Mouse (Mus musculus) bone marrow macrophage, adult 2 months (primary cell): ENCODE measurements around the gene Dpp8. TPM values are rescaled to one million over a fixed set of nuclear protein-coding genes. Genes with fewer than 3 reads are reported as not detected.

Experiments
- H3K27ac ChIP-seq: 2 replicates; pipeline ENCODE4 v1.5.1; 2012; ENCODE audit warnings: low read depth, low read length; ENCODE audit not compliant: insufficient read depth
- H3K4me1 ChIP-seq: 2 replicates; pipeline ENCODE4 v1.6.1; 2012; ENCODE audit warnings: low read length; ENCODE audit not compliant: control insufficient read depth, insufficient read depth
- H3K4me3 ChIP-seq: 2 replicates; pipeline ENCODE4 v1.5.1; 2012; ENCODE audit warnings: mild to moderate bottlenecking, low read length, moderate library complexity; ENCODE audit not compliant: insufficient read depth
- CTCF ChIP-seq: IDR thresholded peaks from 2 replicates; pipeline ENCODE4 v1.5.1; 2012; ENCODE audit warnings: low read depth, mild to moderate bottlenecking, low read length, moderate library complexity
- POLR2A ChIP-seq: IDR thresholded peaks from 2 replicates; pipeline ENCODE4 v1.6.1; 2012; ENCODE audit warnings: mild to moderate bottlenecking, low read depth, low read length, borderline replicate concordance
- polyA plus RNA-seq: library from polyadenylated mRNA; stranded (reverse); fragments of >200 nt; gene quantifications from 2 replicates; pipeline ENCODE4 v1.2.4, GENCODE M21; 2012; ENCODE audit not compliant: missing spikeins, insufficient read depth, insufficient read length

Dpp8 gene
- polyA plus RNA-seq, 1 experiment: 73.7 TPM

DNA sequence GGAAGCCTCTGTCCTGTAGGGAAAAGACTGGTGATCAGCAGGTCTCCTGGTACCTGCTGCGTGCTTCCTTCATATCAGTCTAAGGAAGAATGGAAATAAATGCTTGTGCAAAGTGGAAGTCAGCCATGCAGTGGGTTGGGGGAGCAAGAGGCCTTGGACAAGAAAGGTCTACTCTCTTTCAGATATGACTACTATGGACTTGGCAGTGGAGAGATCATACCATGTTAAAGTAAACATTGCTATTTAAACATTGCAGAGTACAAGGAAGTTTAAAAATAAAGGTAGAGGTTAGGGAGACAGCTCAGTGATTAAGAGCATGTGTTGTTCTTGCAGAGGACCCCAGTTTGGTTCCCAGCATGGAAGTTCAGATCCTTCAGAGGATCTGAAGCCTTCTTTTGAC, 75.7 kb downstream of the Dpp8 start:
- Histone ChIP-seq H3K4me3 (no peak overlapping the region), H3K4me1 (no peaks in the 10 kb centered on the region), H3K27ac (no peak overlapping the region)
- TF ChIP-seq POLR2A: no peak
- TF ChIP-seq CTCF: no peak

DNA sequence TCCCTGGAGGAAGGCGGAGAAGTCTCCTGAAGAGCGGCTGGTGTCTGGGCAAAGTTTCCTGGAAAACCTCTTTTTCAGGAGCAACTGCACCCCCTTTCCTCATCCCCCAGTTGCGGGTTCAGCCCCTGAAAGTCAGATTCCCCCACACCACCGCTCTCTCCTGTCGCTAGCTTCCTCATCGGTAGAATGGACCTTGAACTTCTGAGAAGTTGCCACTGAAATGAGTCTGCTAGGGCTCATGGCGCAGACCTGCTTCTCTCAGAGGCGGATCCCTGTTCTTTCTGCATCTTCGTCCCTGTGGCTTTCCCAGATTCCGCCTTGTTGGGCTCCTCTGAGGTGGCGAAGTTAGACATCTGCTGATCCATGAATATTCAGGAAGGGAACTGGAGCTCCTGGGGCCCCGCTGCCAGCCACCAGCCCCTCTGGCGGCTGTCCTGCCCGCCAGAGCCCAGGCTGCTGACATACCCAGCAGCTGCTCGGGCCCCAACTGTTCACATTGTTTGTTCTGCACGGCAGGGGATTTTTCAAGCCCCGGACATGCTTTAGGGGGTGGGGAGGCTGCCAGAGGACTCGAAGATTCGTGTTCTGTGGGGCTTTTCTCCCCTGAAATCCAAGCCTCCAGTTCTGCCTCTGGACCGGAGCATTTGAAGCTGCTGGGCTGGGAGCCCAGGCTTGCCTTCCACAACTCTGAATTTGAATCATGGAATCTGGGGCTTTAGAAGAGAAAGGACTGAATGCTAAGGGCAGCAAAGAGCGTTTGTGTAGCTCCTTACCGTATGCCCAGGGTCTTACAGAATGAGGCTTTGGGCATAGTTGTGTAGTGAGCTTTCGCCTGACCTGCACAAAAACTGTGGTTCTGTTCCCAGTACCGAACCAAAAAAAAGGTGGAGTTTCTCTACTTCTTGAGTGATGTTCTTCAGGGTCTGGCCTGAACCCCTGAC, 77.2 kb downstream of the Dpp8 start:
- Histone ChIP-seq H3K27ac (no peak overlapping the region), H3K4me1 (no peaks in the 10 kb centered on the region), H3K4me3 (no peak overlapping the region)
- no peak for TF ChIP-seq POLR2A
- no peak for TF ChIP-seq CTCF

DNA sequence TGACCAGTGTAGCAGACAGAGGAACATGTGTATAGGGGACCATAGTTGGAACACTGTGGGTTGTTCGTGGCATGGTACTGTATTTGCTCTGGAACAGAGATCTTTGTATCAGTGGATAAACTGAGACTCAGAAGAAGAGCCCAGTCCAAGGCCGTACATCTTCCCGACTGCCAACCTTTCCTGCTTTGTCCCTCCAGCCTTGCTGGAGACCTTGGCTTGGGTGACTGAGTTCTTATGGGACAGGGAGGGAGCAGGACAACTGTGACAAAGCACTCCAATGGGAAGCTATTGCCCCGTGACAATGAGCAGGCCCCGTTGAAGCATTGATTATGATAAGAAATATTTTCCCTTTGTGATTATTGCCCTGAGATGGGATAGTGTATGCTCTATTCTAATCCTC, 79.5 kb downstream of the Dpp8 start:
- no peak overlapping the region for H3K27ac ChIP-seq
- H3K4me3 ChIP-seq: no peak overlapping the region
- TF ChIP-seq POLR2A (no peak), CTCF (no peak)
- H3K4me1 ChIP-seq: no peaks in the 10 kb centered on the region

DNA sequence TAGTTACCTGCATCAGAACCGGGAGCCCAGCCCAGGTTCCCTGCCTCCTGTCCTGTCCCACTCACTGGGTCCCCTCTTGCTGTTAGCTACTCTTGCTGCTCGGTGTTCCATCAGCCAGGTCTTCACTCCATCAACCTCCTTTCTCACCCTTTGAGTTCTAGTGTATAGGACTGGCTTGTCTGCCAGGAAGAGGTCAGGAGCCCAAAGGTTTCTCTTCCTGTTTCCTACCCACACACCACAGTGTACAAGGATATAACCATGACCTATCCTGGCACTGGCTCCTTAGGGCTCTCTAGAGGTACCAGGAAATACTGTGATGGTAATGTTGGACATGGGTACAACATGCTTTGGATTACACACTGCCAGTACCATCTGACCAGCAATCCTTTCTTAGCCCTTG, 81.5 kb downstream of the Dpp8 start:
- no peaks in the 10 kb centered on the region for H3K4me1 ChIP-seq
- TF ChIP-seq CTCF: no peak
- no peak for TF ChIP-seq POLR2A

DNA sequence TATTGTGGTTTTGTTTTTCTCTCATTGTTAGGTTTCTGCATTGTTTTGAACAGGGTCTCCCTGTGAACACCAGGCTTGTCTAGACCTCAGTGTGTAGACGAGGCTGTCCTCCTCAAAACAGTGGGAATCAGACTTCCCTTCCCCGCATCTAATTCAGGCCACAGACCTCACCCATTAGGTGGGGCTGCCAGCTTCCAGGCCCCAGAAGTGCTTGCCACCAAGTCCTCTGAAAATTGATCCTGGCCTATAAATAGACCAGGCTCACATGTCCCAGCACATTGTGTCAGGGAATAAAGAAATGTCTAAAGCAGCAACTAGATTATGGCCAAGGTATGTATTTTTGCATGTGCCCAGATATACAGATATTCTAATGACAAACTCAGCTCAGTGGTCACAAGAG, 83.7 kb downstream of the Dpp8 start:
- TF ChIP-seq POLR2A (no peak), CTCF (no peak)
- H3K4me3 ChIP-seq: no peak overlapping the region
- H3K27ac ChIP-seq: no peak overlapping the region
- no peaks in the 10 kb centered on the region for H3K4me1 ChIP-seq

More for the DNA sequence above, 81.5 kb downstream of the Dpp8 start:
- Histone ChIP-seq H3K27ac (no peak overlapping the region), H3K4me3 (no peak overlapping the region)

DNA sequence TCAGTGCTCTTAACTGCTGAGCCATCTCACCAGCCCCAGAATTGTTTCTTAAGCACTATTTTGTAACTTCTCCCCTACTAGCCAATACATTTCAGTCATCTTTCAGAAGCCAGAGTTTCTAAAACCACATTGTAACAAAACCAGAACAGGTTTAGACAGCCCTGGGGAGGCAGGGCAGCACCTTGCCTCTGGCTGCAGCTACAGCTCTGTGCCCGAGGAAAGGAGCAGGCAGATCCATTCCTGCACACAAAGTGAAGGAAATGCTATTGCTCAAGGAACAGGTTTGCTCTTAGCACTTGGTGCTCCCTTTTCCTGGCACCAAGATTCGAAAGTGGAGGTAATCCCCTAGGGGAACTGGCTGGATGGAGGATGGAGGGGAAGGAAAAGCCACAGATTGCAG, 85.3 kb downstream of the Dpp8 start:
- Histone ChIP-seq H3K4me3 (no peak overlapping the region), H3K4me1 (no peaks in the 10 kb centered on the region), H3K27ac (no peak overlapping the region)
- no peak for TF ChIP-seq POLR2A
- no peak for TF ChIP-seq CTCF

DNA sequence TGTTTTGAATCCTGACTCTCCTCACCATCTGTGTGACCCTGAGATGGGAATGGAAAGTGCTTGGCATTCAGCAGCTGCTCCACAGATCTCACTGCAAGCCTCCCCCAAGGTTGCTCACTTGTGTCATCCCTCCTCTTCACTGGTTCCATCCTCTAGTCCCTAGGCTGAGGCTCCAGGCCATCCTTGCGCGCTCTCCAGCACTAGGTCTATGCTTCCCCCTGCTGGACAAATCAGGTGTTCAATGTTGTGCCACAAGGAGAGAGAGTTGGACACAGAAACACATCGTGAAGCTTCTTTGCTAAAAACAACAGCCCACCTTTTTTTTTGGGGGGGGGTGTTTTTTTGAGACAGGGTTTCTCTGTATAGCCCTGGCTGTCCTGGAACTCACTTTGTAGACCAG, 88.7 kb downstream of the Dpp8 start:
- H3K4me1 ChIP-seq: no peaks in the 10 kb centered on the region
- no peak overlapping the region for H3K27ac ChIP-seq
- TF ChIP-seq CTCF: peak; percentile 47; the same call in 1 of the 2 replicates
- TF ChIP-seq POLR2A: no peak
- H3K4me3 ChIP-seq: no peak overlapping the region

DNA sequence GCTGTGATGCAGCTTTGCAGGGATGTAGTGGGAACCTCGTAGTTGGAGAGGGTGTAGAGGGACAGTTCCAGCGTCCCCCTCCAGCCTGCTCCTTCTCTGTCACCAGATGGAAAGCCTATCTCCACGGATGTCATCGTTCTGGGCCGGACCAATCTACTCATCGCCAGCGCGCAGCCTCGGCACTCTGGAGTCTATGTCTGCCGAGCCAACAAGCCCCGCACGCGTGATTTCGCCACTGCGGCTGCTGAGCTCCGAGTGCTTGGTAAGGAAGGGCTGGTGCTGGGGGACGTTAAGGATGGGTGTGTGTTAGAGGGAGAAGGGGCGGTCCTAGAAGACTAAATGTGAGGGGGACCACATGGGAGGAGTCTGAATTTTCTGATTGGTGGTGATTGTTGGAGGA, 90.3 kb downstream of the Dpp8 start:
- TF ChIP-seq POLR2A: no peak
- TF ChIP-seq CTCF: no peak
- Histone ChIP-seq H3K4me3 (no peak overlapping the region), H3K27ac (no peak overlapping the region), H3K4me1 (no peaks in the 10 kb centered on the region)

DNA sequence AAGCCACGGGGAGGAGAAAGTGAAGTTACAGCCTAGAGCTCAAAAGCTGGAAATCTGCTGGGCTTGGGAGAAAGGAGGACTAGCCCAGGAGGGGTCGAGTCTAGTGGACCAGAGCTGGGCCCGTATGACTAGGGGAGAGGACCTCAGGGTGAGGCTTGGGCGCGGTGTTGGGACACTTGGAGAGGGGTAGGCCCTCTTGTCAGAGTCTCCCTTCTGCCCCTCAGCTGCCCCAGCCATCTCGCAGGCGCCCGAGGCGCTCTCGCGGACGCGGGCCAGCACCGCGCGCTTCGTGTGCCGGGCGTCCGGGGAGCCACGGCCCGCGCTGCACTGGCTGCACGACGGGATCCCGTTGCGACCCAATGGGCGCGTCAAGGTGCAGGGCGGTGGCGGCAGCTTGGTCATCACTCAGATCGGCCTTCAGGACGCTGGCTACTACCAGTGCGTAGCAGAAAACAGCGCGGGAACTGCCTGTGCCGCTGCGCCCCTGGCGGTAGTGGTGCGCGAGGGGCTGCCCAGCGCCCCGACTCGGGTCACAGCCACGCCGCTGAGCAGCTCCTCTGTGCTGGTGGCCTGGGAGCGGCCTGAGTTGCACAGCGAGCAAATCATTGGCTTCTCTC, 91.4 kb downstream of the Dpp8 start:
- no peak overlapping the region for H3K27ac ChIP-seq
- TF ChIP-seq POLR2A: no peak
- TF ChIP-seq CTCF: peak; percentile 26; the same call in 1 of the 2 replicates
- H3K4me3 ChIP-seq: peak overlapping the region; percentile 42
- no peaks in the 10 kb centered on the region for H3K4me1 ChIP-seq

DNA sequence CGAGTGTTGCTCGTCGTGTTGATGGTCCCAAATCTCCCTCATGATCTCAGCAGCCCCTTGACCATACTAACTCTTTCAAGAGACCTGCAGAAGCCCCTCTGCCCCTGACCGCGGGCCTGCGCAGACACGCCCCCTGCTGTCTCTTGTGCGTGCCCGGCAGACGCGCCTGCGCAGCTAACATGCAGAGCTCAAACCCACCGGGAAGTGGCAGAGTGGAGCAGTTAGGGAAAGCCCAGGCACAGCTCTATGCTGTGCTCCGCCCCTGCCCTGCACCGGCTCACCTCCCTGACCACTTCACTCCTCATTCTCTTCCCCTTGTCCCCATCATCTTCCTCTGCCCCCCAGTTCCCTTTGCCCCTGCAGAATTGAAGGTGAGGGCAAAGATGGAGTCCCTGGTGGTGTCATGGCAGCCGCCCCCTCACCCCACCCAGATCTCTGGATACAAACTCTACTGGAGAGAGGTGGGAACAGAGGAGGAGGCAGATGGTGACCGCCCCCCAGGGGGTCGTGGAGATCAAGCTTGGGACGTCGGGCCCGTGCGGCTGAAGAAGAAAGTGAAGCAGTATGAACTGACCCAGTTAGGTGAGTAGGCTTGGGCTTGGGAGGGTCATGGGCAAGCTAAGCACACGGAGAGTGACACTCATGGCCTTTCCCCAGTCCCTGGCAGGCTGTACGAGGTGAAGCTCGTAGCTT, 96.1 kb downstream of the Dpp8 start:
- Histone ChIP-seq H3K4me1 (no peaks in the 10 kb centered on the region), H3K27ac (no peak overlapping the region), H3K4me3 (no peak overlapping the region)
- TF ChIP-seq POLR2A (no peak), CTCF (peak; percentile 35; the same call in 1 of the 2 replicates)
